Mouse (Mus musculus): ENCODE data around the gene Sbf1.

DNA sequence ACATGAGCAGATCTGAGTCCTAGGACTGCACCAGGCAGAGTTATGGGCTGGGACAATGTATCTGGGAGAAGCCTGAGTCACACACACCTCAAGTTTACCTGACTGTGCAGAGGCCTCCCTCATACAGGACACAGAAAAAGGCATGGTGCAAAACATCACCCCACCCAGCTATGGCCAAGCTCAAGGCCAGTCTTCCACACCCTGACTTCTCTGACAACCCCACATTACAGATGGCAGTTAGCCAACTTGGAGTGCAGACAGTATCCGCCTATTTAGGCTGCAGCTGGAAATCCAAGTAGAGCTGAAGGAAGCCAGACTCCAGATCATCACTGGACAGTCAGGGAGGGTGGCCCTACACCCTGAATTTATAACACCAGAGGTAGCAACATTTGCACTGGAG, 18.6 kb downstream of the Sbf1 start:
- no peak for TF ChIP-seq CTCF (IDR thresholded peaks at IDR 0.05; ENCODE audit: extremely low read depth, insufficient read depth, insufficient read length, insufficient replicate concordance)
- no peak for TF ChIP-seq POLR2A (IDR thresholded peaks at IDR 0.05; ENCODE audit: low read depth, low read length)
